Mouse (Mus musculus): ENCODE measurements around the gene Heatr9.

- TF ChIP-seq CTCF (IDR thresholded peaks at IDR 0.05 in 2 of 3, conservative IDR thresholded peaks at IDR 0.05 in 1 of 3; ENCODE audit: control insufficient read depth in 1 of 3, insufficient read depth in 1 of 3, low read depth in 2 of 3, low read length in 3 of 3, poor library complexity in 1 of 3, severe bottlenecking in 1 of 3) (no peak), ZMIZ1 (IDR thresholded peaks at IDR 0.05; ENCODE audit: low read depth, low read length) (no peak), MXI1 (IDR thresholded peaks at IDR 0.05; ENCODE audit: low read depth, low read length) (no peak), TCF12 (IDR thresholded peaks at IDR 0.05; ENCODE audit: low read depth, low read length) (no peak), RAD21 (IDR thresholded peaks at IDR 0.05; ENCODE audit: low read depth, low read length) (no peak), CHD2 (IDR thresholded peaks at IDR 0.05; ENCODE audit: low read length) (no peak), POLR2A (IDR thresholded peaks at IDR 0.05; ENCODE audit: control insufficient read depth in 1 of 2, insufficient read depth in 1 of 2, low read depth in 1 of 2, low read length in 2 of 2, poor library complexity in 1 of 2) (no peak), E2F4 (IDR thresholded peaks at IDR 0.05; ENCODE audit: borderline replicate concordance, low read depth, low read length) (no peak), UBTF (IDR thresholded peaks at IDR 0.05; ENCODE audit: borderline replicate concordance, insufficient read depth, low read depth, low read length) (no peak), MAZ (IDR thresholded peaks at IDR 0.05; ENCODE audit: low read depth, low read length) (no peak), SIN3A (IDR thresholded peaks at IDR 0.05; ENCODE audit: low read length) (no peak), SMC3 (IDR thresholded peaks at IDR 0.05; ENCODE audit: low read depth, low read length) (no peak), ZC3H11A (IDR thresholded peaks at IDR 0.05; ENCODE audit: low read depth, low read length) (no peak), EP300 (IDR thresholded peaks at IDR 0.05; ENCODE audit: low read depth in 1 of 2, low read length in 2 of 2) (no peak)
These were observed 3.6 kb downstream of the Heatr9 start for GRCm38 (mm10) chr11:83518371-83518770.

Measured in MEL (cell line).